Mouse (Mus musculus): ENCODE results near the gene Sorbs2. TPM values are rescaled to one million over a fixed set of nuclear protein-coding genes. Genes with fewer than 3 reads are reported as not detected.

The Sorbs2 gene
- polyA plus RNA-seq, 1 experiment, result 0.09 TPM

- Histone ChIP-seq H3K79me3 (ENCODE audit: low read depth) (no peaks in the 10 kb centered on the region), H3ac (ENCODE audit: control insufficient read depth, insufficient read length, low read depth) (no peak overlapping the region), H3K4me3 (ENCODE audit: insufficient read depth, poor library complexity, severe bottlenecking) (no peak overlapping the region), H3K36me3 (ENCODE audit: control insufficient read depth, insufficient read depth) (no peaks in the 10 kb centered on the region), H3K27me3 (ENCODE audit: control insufficient read depth, insufficient read depth, insufficient read length) (no peaks in the 10 kb centered on the region), H3K79me2 (ENCODE audit: control insufficient read depth, insufficient read depth) (no peaks in the 10 kb centered on the region)
- TF ChIP-seq MYOG (IDR thresholded peaks at IDR 0.05; ENCODE audit: control insufficient read depth, extremely low read depth, insufficient read length) (no peak), CEBPB (IDR thresholded peaks at IDR 0.05; ENCODE audit: low read depth) (no peak), FOSL1 (IDR thresholded peaks at IDR 0.05; ENCODE audit: insufficient read depth, low read length, poor library complexity, severe bottlenecking) (no peak), MAX (IDR thresholded peaks at IDR 0.05) (no peak), CTCF (IDR thresholded peaks at IDR 0.05; ENCODE audit: control insufficient read depth, insufficient read depth, insufficient read length) (no peak), USF1 (IDR thresholded peaks at IDR 0.05; ENCODE audit: low read depth) (no peak), MYOD1 (IDR thresholded peaks at IDR 0.05; ENCODE audit: control insufficient read depth, insufficient read length, low read depth) (no peak)
These were observed 103.7 kb downstream of the Sorbs2 start for GRCm38 (mm10) chr8:45611320-45611719.

GRCm38 (mm10) chr8:45614610-45615009 lies 107.0 kb downstream of the Sorbs2 start:
- Histone ChIP-seq H3K27me3 (ENCODE audit: control insufficient read depth, insufficient read depth, insufficient read length) (no peaks in the 10 kb centered on the region), H3K79me2 (ENCODE audit: control insufficient read depth, insufficient read depth) (no peaks in the 10 kb centered on the region), H3ac (ENCODE audit: control insufficient read depth, insufficient read length, low read depth) (no peak overlapping the region), H3K79me3 (ENCODE audit: low read depth) (no peaks in the 10 kb centered on the region), H3K36me3 (ENCODE audit: control insufficient read depth, insufficient read depth) (no peaks in the 10 kb centered on the region), H3K4me3 (ENCODE audit: insufficient read depth, poor library complexity, severe bottlenecking) (no peak overlapping the region)
- no peak for TF ChIP-seq MYOD1 (IDR thresholded peaks at IDR 0.05; ENCODE audit: control insufficient read depth, insufficient read length, low read depth)
- no peak for TF ChIP-seq CEBPB (IDR thresholded peaks at IDR 0.05; ENCODE audit: low read depth)
- no peak for TF ChIP-seq USF1 (IDR thresholded peaks at IDR 0.05; ENCODE audit: low read depth)
- no peak for TF ChIP-seq FOSL1 (IDR thresholded peaks at IDR 0.05; ENCODE audit: insufficient read depth, low read length, poor library complexity, severe bottlenecking)
- no peak for TF ChIP-seq CTCF (IDR thresholded peaks at IDR 0.05; ENCODE audit: control insufficient read depth, insufficient read depth, insufficient read length)
- no peak for TF ChIP-seq MYOG (IDR thresholded peaks at IDR 0.05; ENCODE audit: control insufficient read depth, extremely low read depth, insufficient read length)
- TF ChIP-seq MAX (IDR thresholded peaks at IDR 0.05), result no peak

DNA sequence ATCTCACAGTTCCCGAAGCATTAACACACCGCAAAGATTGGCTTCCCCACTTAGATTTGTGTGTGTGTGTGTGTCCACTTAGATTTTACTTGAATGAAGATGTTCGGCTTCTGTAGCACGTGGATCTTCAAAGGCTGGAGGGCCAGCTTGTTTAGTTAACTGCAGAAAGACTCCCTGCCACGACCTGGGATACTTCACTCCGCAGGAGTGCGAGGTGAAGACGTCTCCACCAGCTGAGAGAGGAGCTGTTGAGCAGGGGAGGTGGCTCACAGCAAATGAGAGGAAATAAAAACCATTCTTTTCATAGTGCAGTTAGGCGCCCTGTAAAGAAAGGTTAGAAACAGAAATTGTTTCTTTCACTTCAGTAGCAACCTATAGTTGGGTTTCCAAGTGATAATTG lies 107.5 kb downstream of the Sorbs2 start:
- Histone ChIP-seq H3K27me3 (ENCODE audit: control insufficient read depth, insufficient read depth, insufficient read length) (no peaks in the 10 kb centered on the region), H3K79me2 (ENCODE audit: control insufficient read depth, insufficient read depth) (no peaks in the 10 kb centered on the region), H3K36me3 (ENCODE audit: control insufficient read depth, insufficient read depth) (no peaks in the 10 kb centered on the region), H3K4me3 (ENCODE audit: insufficient read depth, poor library complexity, severe bottlenecking) (no peak overlapping the region), H3ac (ENCODE audit: control insufficient read depth, insufficient read length, low read depth) (no peak overlapping the region), H3K79me3 (ENCODE audit: low read depth) (no peaks in the 10 kb centered on the region)
- TF ChIP-seq CEBPB (IDR thresholded peaks at IDR 0.05; ENCODE audit: low read depth), result no peak

GRCm38 (mm10) chr8:45615551-45615950 lies 108.0 kb downstream of the Sorbs2 start:
- no peak overlapping the region for H3K4me3 ChIP-seq (ENCODE audit: insufficient read depth, poor library complexity, severe bottlenecking)
- no peaks in the 10 kb centered on the region for H3K36me3 ChIP-seq (ENCODE audit: control insufficient read depth, insufficient read depth)
- no peak for TF ChIP-seq FOSL1 (IDR thresholded peaks at IDR 0.05; ENCODE audit: insufficient read depth, low read length, poor library complexity, severe bottlenecking)
- no peak for TF ChIP-seq CTCF (IDR thresholded peaks at IDR 0.05; ENCODE audit: control insufficient read depth, insufficient read depth, insufficient read length)
- TF ChIP-seq MAX (IDR thresholded peaks at IDR 0.05), result no peak
- H3K27me3 ChIP-seq (ENCODE audit: control insufficient read depth, insufficient read depth, insufficient read length), result no peaks in the 10 kb centered on the region
- no peaks in the 10 kb centered on the region for H3K79me3 ChIP-seq (ENCODE audit: low read depth)
- no peak overlapping the region for H3ac ChIP-seq (ENCODE audit: control insufficient read depth, insufficient read length, low read depth)
- H3K79me2 ChIP-seq (ENCODE audit: control insufficient read depth, insufficient read depth), result no peaks in the 10 kb centered on the region

GRCm38 (mm10) chr8:45621576-45622178 lies 114.1 kb downstream of the Sorbs2 start:
- no peaks in the 10 kb centered on the region for H3K36me3 ChIP-seq (ENCODE audit: control insufficient read depth, insufficient read depth)
- H3K4me3 ChIP-seq (ENCODE audit: insufficient read depth, poor library complexity, severe bottlenecking), result no peak overlapping the region
- TF ChIP-seq CTCF (IDR thresholded peaks at IDR 0.05; ENCODE audit: control insufficient read depth, insufficient read depth, insufficient read length), result no peak
- no peak for TF ChIP-seq CEBPB (IDR thresholded peaks at IDR 0.05; ENCODE audit: low read depth)
- TF ChIP-seq MAX (IDR thresholded peaks at IDR 0.05), result no peak
- no peak for TF ChIP-seq USF1 (IDR thresholded peaks at IDR 0.05; ENCODE audit: low read depth)
- no peak for TF ChIP-seq MYOD1 (IDR thresholded peaks at IDR 0.05; ENCODE audit: control insufficient read depth, insufficient read length, low read depth)
- TF ChIP-seq MYOG (IDR thresholded peaks at IDR 0.05; ENCODE audit: control insufficient read depth, extremely low read depth, insufficient read length), result no peak
- no peak for TF ChIP-seq FOSL1 (IDR thresholded peaks at IDR 0.05; ENCODE audit: insufficient read depth, low read length, poor library complexity, severe bottlenecking)
- H3K27me3 ChIP-seq (ENCODE audit: control insufficient read depth, insufficient read depth, insufficient read length), result no peaks in the 10 kb centered on the region
- H3ac ChIP-seq (ENCODE audit: control insufficient read depth, insufficient read length, low read depth), result no peak overlapping the region
- no peaks in the 10 kb centered on the region for H3K79me3 ChIP-seq (ENCODE audit: low read depth)
- no peaks in the 10 kb centered on the region for H3K79me2 ChIP-seq (ENCODE audit: control insufficient read depth, insufficient read depth)

DNA sequence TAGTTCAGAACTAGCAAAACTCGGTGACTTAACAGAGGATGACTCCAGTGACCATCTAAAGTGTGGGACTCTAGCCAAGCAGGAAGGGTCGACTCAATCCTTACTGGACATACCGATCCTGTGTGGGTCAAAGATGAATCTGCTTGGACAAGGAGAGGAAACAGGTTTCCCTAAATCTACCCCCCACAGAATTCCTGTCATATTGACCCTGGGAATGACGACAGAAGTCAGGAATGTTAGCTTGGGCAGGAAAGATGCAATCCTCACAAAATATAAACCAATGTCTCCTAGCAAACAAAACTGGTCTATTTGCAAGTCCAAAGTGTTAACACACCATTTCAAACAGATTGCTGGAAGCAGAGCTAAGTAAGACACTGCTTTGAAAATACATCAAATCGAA lies 118.8 kb downstream of the Sorbs2 start:
- Histone ChIP-seq H3K27me3 (ENCODE audit: control insufficient read depth, insufficient read depth, insufficient read length) (no peaks in the 10 kb centered on the region), H3K79me2 (ENCODE audit: control insufficient read depth, insufficient read depth) (no peaks in the 10 kb centered on the region), H3ac (ENCODE audit: control insufficient read depth, insufficient read length, low read depth) (no peak overlapping the region), H3K79me3 (ENCODE audit: low read depth) (no peaks in the 10 kb centered on the region), H3K4me3 (ENCODE audit: insufficient read depth, poor library complexity, severe bottlenecking) (no peak overlapping the region), H3K36me3 (ENCODE audit: control insufficient read depth, insufficient read depth) (no peaks in the 10 kb centered on the region)
- TF ChIP-seq FOSL1 (IDR thresholded peaks at IDR 0.05; ENCODE audit: insufficient read depth, low read length, poor library complexity, severe bottlenecking) (no peak), MYOG (IDR thresholded peaks at IDR 0.05; ENCODE audit: control insufficient read depth, extremely low read depth, insufficient read length) (no peak), MYOD1 (IDR thresholded peaks at IDR 0.05; ENCODE audit: control insufficient read depth, insufficient read length, low read depth) (no peak), CTCF (IDR thresholded peaks at IDR 0.05; ENCODE audit: control insufficient read depth, insufficient read depth, insufficient read length) (no peak), USF1 (IDR thresholded peaks at IDR 0.05; ENCODE audit: low read depth) (no peak), CEBPB (IDR thresholded peaks at IDR 0.05; ENCODE audit: low read depth) (no peak), MAX (IDR thresholded peaks at IDR 0.05) (no peak)
